Mouse (Mus musculus) T-cell, adult 2 months (primary cell): ENCODE results near the gene Tcf7l2.

Source experiments
- DNase-seq: peaks from one replicate; pipeline ENCODE4 v3.0.0; 2022; ENCODE audit warnings: low spot score

Gene Tcf7l2

GRCm38 (mm10) chr19:55941253-55942125, 199.9 kb downstream of the Tcf7l2 start:
- no peak for DNase-seq

- no peak for DNase-seq
Measured at GRCm38 (mm10) chr19:55951397-55951796, 209.8 kb downstream of the Tcf7l2 start.

DNA sequence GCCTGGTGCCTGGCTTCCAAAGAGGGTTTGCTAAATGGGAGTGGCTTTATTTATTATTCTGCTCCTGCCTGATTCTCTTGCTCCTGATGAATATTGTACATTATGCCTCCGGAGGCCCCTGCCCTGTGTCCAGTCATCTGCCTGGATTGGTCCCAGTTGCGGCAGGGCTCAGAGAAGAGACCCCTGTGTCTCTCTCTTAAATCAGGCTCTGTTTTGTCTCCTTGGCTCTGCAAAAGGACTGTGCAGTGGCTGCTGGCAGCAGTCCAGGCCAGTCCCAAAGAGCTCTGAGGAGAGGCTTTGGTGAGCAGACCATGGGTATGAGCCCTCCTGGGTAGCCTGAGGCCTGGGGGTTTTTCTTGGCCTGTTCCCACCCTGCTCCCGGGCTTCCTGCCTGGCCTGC, 211.6 kb downstream of the Tcf7l2 start:
- DNase-seq: no peak

DNA sequence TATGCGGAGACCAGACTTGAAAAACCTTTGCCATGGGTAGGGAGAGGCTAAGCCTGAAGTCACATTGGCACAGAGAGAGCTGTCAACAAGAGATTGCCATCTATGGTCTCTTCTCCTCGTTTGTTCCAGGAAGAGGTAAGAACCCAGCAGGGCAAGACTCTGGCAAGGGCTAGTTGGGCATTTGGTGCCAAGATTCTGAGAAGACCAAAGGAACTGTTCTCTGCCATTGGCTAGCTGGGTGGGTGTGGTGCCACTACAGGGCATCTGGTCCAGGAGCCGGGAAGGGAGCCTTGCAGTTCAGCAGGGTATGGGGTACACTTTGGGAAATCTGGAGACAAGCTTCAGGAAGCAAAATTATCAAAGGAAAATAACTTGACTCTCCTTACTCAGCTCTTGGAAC, 213.5 kb downstream of the Tcf7l2 start:
- no peak for DNase-seq

- DNase-seq: no peak
Measured at GRCm38 (mm10) chr19:55956745-55957144, 215.1 kb downstream of the Tcf7l2 start.

DNA sequence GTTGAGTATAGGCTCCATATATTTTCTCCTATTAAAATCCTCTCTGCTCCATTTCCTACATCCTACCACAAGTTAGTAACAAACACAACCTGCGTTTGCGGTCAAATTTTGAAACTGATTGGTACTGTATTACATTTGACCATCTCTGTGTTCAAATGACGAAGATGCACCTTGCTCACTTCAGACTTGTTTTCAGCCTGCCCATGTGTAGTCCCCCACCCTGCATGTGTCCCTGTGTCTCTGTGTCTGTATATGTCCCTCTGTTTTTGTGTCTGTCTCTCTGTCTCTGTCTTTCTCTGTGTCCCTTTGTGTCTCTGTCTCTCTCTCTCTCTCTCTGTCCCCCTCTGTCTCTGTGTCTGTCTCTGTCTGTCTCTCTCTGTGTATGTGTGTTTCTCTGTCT, 222.8 kb downstream of the Tcf7l2 start:
- DNase-seq: no peak

GRCm38 (mm10) chr19:55966066-55966465, 224.4 kb downstream of the Tcf7l2 start:
- DNase-seq: no peak

GRCm38 (mm10) chr19:55969929-55970531, 228.4 kb downstream of the Tcf7l2 start:
- DNase-seq: no peak

DNA sequence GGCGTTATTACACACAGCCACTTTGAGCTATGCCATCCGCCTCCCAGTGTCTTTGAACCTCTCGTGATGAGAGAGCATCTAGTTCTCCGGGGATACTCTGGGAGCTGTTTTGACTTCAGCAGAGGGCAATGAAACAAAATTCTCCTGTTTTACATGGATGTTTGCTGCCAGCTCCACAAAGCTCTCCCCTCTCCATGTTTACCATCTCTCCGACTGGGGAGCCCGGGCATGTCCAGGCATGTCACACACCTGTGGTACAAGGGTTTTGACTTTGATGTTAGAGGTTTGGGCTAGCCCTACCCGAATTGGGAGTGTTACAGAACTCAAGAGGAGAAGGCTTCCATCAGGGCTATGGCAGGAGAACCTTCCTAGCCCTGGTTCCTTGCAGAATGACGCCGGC, 234.5 kb downstream of the Tcf7l2 start:
- no peak for DNase-seq
